Mouse (Mus musculus) spleen, adult 12 weeks (tissue): ENCODE data around the gene Bin2.
"Not testable (repeated sequence)": the region's sequence is repeated elsewhere in the genome, so short reads cannot be mapped to it uniquely, and the experiment has no call there.

Source experiments
- DNase-seq: peaks from one replicate; pipeline ENCODE4 v3.0.0; 2022; ENCODE audit warnings: low spot score

Bin2 gene

DNA sequence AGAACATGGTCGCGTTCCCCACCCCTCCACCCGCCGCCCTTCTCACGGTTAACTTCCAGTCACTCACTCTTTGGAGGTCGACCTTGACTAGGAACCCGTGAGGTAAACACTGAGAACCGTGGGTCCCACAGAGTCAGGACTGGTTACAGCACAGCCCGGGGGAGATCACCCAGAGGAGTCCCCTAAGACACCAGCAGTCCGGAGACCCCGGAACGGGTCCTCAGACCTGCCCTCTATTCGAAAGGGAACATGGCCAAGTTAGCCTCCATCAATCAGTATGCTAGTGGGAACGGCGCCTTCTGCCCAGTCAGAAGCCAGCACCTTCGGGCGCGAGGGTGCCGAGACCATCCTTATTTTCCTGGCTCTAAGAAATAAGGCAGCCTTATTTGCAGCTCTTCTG is 53.1 kb downstream of the Bin2 start:
- DNase-seq, result no peak

GRCm38 (mm10) chr15:100615825-100616220 is 53.5 kb downstream of the Bin2 start:
- peak; percentile 75 for DNase-seq

DNA sequence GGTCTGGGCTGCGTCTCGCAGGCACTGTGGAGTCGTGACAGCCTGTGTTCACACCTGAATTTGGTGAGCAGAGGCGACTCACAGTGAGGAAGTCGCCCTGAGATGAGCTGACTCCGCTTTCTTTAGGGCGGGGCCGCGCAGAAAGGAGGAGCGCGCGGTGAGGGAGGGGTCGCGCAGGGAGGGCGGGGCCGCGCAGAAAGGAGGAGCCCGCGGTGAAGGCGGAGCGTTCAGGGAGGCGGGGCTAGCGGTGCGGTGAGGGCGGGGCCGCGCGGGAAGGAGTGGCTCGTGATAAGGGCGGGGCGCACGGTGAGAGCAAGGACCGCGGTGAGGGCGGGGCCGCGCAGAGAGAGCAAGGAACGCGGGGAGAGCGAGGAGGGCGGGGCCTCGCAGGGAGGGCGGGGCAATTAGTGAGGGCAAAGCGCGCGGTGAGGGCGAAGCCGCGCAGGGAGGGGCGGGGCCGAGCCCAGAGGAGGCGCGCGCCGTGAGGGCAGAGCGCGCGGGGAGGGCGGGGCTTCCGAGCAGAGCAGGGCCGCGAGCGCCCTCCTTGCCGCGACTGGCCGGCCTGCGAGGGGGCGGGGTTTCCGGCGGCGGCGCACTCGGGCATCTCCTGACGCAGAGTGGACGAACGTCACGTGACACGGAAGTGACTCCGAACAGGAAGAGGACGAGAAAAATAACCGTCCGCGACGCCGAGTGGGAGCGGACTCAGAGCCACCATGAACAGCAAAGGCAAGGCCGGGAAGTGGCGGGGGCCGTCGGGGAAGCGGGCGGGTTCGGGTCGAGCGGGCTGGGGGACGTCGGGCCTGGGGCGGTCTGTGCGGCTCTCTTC is 54.1 kb downstream of the Bin2 start, which contains the start of gene Dazap2:
Gene Dazap2 (plus strand): TSS at position 354 of the 829 bp plus-strand sequence.
- DNase-seq, result peak; percentile 99

- peak; percentile 20 for DNase-seq
Measured at GRCm38 (mm10) chr15:100614218-100614995, 54.9 kb downstream of the Bin2 start.

- DNase-seq, result peak; percentile 73
Measured at GRCm38 (mm10) chr15:100613584-100613983, 55.8 kb downstream of the Bin2 start.

DNA sequence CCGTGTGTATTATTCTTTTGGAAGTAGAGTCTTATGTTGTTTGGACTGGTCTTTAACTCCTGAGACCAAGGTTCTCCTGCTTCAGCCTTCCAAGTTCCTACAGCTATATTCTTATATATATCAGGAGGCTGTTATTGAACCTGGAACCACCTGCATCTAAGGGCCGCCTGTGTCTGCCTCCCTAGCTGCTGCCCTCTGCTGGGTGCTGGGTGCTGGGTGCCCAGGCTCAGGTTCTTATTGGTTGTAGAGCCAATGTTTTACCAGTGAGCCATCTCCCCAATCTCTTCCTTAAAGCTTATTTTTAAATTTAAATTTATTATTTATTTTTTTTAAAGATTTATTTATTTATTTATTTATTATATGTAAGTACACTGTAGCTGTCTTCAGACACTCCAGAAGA is 56.9 kb downstream of the Bin2 start:
- peak; percentile 29 for DNase-seq

GRCm38 (mm10) chr15:100611951-100612350 is 57.4 kb downstream of the Bin2 start:
- DNase-seq, result no peak

DNA sequence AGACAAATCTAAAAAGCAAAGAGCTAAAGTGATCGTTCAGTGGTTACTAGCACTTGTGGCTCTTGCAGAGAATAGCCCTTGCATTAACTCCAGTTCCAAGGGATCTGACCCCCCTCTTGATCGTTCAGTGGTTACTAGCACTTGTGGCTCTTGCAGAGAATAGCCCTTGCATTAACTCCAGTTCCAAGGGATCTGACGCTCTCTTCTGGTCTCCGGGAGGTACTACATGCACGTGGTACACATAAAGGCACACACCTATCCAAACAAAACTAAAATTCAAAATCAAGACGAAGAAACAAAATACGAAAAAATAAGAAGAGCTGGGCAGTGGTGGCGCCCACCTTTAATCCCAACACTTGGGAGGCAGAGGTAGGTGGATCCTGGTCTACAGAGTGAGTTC is 62.7 kb downstream of the Bin2 start:
- not testable (repeated sequence) for DNase-seq

DNA sequence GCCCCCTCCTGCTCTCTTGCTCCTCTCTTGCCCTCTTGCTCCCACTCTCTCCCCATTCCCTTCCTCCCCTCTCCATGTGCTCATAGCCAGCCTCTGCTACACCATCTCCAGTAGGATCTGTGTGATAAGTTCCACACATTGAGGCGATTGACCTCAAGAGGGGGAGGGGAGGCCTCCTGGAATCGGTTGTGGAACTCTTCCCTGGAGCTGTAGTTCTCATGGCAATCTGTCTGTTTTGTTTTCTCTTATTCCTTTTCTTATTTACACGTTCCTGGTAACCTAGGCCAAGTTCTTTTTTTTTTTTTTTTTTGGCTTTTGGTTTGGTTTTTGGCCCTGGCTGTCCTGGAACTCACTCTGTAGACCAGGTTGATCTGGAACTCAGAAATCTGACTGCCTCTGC is 67.7 kb downstream of the Bin2 start:
- DNase-seq, result no peak

DNA sequence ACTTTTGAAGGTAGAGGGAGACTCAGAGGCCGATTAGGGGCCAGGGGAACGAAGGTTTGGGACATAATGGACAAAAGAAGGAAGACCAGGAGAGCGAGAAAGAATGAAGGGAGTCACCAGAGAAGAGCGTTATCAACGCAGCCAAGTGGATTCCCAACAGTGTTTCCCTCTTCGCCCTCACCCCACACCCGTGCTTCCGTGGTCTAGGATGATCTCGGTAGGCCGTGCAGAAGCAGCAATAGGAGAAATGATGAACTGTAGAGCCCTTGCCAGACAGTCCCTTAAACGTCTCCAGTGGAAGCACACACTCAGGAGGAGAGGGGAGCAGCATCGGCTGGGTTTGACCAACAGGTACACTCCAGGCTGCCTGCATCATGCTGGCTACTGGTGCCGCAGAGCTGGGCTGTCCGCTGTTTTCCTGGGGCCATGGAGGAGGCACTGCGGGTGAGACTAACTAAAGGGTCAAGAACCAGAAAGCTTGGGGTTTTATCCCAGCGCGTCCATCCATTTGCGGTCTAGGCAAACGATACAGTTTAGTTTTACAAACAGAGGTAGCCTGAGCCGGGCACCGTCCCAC is 68.6 kb downstream of the Bin2 start:
- DNase-seq, result no peak

- DNase-seq, result peak; percentile 26
Measured at GRCm38 (mm10) chr15:100600047-100600695, 69.2 kb downstream of the Bin2 start.

DNA sequence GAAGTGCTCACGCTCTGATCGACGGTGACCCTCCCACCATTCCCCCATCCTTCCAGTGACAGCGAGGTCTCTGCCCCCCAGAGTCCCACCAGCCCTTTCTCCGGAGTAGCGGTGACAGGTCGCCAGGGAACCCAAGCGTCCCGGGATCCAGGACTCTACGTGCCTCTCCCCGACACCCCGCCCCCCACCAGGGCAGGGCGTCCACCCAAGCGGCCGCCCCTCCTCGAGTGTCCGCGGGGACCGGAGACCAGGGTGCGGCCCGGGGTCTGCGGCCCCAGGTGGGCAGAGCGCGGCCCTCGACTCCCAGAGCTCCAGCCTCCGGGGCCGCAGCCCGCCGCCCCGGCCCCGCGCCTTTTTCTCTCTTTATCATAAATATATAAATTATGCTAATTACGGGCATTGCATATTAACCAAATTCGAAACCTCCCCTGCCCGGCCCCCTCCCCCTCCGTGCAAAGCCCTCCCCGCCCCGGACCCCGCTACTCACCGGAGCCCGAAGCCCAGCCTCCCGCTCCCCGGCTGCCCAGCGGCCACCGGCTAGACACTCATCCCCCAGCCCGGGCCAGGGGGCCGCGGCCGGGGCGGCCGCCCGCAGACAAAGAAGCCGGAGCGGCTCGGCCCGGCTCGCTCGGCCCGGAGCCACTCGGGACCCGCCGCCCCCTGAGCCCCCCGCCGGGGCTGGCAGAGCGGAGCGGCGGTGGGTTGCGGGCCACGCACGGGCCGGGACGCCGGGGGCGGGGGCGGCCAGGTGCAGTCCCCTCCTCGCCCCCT is 69.9 kb downstream of the Bin2 start, which contains the start of gene Pou6f1:
Gene Pou6f1 (minus strand): TSS at position 709 of the 771 bp plus-strand sequence.
- DNase-seq, result no peak

DNA sequence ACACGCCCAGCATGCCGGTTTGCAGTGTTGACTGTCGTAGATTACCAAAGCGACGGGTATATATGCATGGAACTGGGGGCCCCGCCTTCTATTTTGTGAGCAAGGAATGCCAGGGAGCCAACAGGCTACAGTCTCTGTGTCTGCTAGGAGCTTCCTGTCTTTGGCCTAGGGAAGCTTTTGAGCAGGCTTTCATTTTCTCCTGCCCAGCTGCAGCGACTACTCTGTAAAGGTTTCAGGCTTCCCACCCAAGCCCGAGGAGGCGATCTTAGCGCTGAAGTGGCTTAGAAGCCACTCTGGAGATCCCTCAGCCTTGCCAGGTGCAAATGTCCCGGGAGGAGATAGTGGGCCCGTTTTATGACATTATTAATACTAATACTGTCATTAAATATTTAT is 70.5 kb downstream of the Bin2 start:
- no peak for DNase-seq

- DNase-seq, result no peak
Measured at GRCm38 (mm10) chr15:100598287-100598882, 71.0 kb downstream of the Bin2 start.

- no peak for DNase-seq
Measured at GRCm38 (mm10) chr15:100592817-100593216, 76.5 kb downstream of the Bin2 start.
